Mouse (Mus musculus): ENCODE data around the gene Rpusd3.

Rpusd3 gene

GRCm38 (mm10) chr6:113419199-113419587 lies at the start of gene Rpusd3:
Gene Rpusd3, minus strand, starts transcription at chr6:113419340.
- peak; percentile 96 for DNase-seq

GRCm38 (mm10) chr6:113468512-113468911 lies 49.4 kb upstream of the Rpusd3 start:
- no peak for DNase-seq

DNA sequence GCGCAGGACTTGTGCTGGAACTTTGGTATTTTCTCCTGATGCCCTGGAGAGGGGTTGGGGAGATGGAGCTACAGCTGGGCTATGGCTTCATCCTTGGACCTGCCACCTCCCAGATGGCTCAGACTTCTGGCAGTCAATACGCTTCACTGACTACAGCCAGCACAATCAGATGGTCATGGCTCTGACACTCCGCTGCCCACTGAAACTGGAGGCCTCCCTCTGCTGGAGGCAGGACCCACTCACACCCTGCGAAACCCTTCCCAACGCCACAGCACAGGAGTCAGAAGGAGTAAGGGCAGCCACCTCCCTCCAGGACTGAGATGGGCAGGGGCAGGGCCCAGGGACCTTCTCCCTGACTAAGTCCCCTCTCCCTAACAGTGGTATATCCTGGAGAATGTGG lies 46.5 kb upstream of the Rpusd3 start:
- DNase-seq: no peak

- DNase-seq: no peak
Observed at GRCm38 (mm10) chr6:113464040-113464439, 44.9 kb upstream of the Rpusd3 start.

DNA sequence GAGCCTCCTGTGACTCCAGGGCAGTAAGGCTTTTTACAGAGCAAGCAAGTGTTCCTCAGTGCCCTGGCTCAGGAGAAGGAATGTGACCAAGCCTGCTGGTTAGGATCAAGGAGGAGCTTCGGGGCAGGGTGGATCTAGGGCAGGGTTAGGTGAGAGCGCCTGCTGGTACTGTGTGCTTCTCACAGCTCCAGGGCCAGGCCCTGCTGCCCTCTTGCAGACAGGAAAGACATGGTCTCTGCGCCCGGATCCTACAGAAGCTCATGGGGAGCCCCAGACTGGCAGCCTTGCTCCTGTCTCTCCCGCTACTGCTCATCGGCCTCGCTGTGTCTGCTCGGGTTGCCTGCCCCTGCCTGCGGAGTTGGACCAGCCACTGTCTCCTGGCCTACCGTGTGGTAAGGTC lies 39.5 kb upstream of the Rpusd3 start:
- peak; percentile 59 for DNase-seq

GRCm38 (mm10) chr6:113457952-113458534 lies 38.9 kb upstream of the Rpusd3 start, which contains the start of gene Il17re:
Gene Il17re, plus strand, starts transcription at chr6:113458484.
- no peak for DNase-seq

- no peak for DNase-seq
Observed at GRCm38 (mm10) chr6:113455007-113455406, 35.9 kb upstream of the Rpusd3 start.

DNA sequence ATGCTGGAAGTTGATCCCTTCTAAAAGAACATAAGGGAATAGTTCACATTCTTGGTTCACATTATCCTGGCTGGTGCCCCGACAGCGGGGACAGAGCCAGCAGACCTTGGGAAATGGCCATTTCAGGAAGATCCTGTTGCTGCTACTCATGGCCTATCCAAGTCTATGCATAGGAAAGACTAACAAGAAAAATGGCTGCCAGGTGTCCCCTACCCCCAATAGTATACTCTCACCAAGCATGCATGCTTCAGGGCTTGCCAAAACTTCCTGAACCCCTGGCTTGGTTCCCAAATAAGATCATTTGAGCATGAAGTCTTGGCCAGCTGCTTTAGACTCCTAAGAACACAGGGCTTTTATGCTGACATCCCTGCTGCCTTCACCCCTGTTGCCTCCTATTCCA lies 32.7 kb upstream of the Rpusd3 start:
- DNase-seq: no peak

DNA sequence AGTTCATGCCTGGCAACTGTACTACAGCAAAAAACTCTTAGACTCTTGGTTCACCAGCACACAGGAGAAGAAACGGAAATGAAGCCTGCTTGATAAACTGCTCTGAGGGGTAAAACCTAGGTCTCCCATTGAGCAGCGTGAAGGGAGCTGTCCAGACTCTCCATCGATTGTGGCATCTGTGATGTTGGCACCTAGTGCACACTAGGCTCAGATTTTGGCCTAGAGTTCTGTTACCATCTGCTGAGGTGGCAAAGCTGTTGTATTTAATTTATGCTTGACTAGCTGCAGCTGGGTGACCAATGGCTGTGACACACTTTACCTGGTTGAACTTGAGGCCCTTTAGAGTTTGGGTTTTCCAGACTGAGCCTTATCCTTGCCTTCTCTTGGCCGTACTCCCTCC lies 28.5 kb upstream of the Rpusd3 start:
- DNase-seq: peak; percentile 49

GRCm38 (mm10) chr6:113444207-113444965 lies 25.2 kb upstream of the Rpusd3 start:
- DNase-seq: no peak

GRCm38 (mm10) chr6:113443091-113443490 lies 24.0 kb upstream of the Rpusd3 start:
- DNase-seq: no peak

DNA sequence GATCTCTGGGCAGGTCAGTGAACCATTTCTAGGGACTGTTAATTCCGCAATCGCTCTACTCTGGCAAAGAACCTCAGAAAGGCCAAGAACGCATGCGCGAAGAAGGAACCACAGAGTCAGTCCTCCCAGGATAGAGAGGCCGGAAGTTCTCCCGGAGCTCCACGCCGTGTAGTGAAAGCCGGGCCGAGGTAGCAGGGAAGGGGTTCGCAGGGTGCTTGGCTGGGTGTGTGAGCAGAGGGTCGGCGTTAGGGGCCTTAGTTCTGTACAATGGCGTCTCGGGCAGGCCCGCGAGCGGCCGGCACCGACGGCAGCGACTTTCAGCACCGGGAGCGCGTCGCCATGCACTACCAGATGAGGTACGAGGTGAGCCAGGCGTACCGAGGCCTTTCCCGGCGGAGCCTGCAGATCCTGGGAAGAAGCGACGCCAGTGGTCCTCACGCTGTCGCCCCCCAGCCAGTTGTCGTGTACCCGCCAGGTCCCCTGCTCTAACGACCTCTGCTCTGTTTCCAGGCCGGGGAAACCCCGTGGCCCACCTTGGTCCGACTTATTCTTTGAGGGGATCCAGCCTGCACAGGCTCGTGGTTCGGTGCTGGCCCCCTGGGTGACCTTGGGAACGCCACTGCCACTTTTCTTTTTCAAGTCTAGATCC lies 23.4 kb upstream of the Rpusd3 start, which contains the start of gene Jagn1:
Gene Jagn1 (plus strand): TSS at position 128 of the 649 bp plus-strand sequence.
- peak; percentile 89 for DNase-seq

- DNase-seq: no peak
Observed at GRCm38 (mm10) chr6:113442087-113442441, 22.9 kb upstream of the Rpusd3 start.

- peak; percentile 71 for DNase-seq
Observed at GRCm38 (mm10) chr6:113441147-113441680, 22.1 kb upstream of the Rpusd3 start.

GRCm38 (mm10) chr6:113440686-113441085 lies 21.5 kb upstream of the Rpusd3 start:
- no peak for DNase-seq

DNA sequence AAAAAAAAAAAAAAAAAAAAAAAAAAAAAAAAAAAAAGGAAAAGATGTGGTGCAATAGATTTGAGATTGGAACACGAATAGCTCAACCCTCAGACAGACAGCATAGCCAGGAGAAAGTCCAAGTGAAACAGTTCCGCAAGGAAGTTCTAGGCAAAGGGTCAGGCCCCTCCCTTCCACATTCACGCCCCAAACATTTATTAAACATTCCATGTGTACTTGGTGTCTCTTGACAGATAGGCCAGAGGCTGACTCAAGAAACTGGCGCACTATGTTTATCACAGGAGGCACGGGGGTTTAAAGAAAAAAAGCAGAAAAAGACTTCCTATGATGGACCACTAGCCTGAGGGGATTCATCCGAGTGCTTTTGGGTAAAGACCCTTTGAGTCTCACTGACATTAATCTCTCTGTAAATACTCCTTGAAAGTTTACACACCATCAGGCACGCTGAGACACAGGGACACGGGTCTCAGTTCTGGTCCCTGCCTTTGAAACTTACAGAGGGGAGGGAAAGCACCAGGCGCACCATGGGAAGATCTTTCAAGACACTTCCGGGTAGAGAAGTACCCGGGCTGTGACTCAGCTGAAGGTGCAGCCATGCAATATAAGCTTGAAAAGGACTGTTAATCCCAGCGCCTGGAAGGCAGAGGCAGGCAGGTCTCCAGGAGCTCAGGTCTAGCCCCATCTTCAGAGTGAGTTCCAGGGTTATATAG lies 19.7 kb upstream of the Rpusd3 start:
- no peak for DNase-seq

DNA sequence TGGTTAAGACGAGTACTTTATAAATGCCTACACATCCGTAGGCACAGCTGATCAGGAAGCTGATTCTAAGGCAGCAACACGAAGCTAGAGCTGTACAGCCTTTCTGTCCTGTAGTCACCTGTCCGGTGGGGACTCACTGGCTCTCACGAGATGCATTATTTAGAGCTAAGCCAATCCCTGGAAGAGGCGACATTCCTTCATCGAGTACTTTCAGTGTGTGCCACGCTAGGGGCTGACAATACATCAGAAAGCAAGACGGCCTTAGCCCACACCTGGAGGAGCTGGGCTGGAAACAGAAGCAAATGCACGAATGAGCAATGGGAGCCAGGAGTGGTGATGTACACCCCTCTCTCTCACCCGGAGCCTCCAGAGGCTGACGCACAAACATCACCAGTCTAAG lies 18.0 kb upstream of the Rpusd3 start:
- DNase-seq: no peak

DNA sequence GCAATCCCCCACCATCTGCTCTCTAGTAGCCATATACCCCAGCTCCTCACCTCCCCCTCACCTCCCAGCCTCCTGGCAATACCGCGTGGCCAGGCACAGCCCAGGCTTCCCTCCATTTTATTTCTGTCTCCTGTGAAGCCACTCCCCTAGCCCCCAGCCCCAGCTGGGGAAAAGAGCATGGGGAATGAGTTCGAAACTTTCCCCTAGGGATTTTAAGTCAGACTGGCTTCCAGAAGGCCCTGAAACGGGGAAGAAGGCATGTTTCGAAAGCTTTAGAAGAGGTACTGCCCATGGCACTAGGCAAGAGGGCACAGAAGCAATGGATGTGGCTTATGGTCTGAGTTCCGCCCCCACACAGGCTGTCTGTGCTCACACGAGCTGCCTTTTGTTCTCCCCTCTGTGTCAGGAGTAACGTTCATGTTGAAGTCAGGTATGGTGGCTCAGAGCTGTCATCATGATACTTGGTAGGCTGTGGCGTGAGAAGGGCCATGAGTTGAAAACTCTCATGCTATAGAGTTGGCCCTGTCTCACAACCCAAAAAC lies 16.6 kb upstream of the Rpusd3 start, which contains the start of gene Cidec:
Gene Cidec (minus strand): TSS at position 97 of the 542 bp plus-strand sequence.
- no peak for DNase-seq

- no peak for DNase-seq
Observed at GRCm38 (mm10) chr6:113434691-113435090, 15.6 kb upstream of the Rpusd3 start.

DNA sequence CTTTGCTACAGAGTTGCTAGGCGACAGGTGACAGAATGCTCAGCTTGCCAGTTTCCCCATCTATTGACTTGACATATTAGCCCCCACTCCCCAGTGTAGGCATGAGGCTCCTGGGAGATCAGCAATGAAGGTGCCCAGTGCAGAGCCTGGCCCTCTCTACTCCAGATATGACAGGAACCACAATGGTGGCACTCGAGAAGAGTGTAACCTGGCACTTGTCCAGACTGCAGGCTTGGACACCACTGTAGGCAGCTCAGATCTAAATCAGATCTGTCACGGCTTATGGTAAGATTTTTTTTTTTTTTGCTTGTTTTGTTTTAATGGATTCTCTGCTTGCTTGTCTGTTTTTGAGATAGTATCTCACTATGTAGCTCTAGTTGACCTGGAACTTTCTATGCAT lies 14.5 kb upstream of the Rpusd3 start:
- DNase-seq: no peak

DNA sequence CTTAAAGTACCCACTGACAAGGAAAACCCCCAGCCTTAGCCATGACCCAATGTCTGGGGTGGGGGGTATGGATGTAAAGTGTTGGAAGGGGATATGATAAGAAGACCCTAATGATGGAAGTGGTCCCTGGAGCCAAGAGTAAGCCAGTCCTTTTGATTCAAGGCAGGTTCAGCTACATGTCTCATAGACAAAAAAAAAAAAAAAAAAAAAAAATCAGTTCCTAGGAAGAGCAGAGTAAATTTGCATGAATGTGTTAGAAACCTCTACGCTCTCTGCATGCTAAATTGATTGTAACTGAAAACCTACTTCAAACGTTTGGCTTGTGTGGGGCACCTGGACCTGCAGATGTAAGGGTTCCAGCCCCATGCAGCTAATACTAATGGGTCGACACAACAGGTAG lies 12.7 kb upstream of the Rpusd3 start:
- no peak for DNase-seq

DNA sequence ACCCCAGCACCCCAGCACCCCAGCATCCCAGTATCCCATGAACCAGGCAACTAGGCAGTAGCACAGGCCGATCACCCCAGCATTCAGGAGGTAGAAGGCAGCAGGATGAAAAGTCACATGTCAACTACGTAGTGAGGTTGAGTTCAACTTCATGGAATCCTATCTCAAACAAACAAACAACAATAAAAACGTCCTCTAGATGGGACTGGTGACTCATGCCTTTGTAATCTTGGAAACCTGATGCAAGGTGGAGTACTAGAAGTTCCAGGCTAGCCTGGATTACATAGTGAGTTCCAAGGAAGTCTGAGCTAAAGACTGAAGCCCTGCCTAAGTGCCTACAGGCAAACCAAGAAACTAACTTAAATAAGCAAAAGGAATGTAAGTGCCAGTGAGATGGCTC lies 11.7 kb upstream of the Rpusd3 start:
- no peak for DNase-seq

GRCm38 (mm10) chr6:113429965-113430364 lies 10.8 kb upstream of the Rpusd3 start:
- DNase-seq: no peak
